Mouse (Mus musculus) cerebellum, postnatal 36 days (tissue): ENCODE data around the gene Grn.

Experiments
- DNase-seq, 2 experiments: peaks; one replicate each; pipeline ENCODE4 v3.0.0; 2021 to 2022; ENCODE audit warnings: mixed read lengths in 2 of 2

The Grn gene

DNA sequence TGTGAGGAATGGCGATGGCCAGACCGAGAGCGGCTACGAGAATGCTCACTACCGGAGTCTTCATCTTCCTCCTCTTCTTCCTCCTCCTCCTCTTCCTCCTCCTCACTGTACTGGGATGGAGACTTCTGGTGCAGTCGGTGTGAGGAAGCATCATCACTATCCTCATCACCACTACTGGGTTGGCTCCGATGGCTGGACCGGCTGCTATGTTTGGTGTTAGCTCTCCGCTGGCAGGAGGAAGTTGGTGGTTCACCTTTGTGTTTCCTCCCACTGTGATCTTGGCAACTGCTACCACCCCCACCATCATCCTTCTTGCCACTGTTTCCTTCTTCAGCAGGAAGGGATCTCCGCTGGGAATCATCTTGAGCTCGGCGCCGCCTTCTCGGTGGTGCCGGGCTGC, 50.0 kb downstream of the Grn start:
- no peak for DNase-seq

DNA sequence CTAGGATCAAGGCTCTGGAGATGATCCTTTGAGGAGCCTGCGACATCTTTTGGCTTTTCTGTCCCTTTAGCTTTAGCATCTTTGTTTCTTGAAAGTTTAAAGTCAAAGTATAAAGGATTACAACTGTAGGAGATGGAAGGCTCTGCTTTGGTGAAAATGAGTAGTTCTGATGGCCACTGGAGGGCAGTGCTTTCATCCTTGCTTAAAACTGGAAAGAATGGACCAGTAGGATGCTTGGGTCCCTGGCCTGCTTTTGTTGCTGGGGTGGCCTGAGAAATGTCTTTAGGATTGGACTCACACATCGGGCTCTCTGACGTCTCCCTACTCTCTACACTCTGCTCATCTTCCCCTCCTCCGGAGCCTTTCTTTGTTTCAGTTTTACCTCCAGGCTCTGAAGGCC, 50.8 kb downstream of the Grn start:
- no peak for DNase-seq

DNA sequence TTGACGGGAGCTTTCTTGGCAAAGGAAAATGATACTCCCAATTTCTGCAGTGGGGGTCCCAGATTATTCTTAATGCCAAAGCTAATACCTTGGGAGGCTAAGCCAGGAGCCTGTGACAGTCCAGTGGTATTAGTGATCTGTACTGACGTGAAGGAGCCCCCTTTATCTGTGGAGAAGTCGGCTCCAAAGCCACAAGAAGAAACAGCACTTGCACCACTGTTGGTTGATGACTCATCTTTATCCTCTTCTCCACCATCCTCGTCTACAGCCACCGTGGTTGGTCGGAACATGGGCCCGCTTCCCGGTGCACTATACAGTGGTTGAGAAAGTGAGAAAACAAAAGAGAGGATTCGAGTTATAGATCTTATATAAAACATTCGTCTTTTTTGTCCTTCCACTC, 51.7 kb downstream of the Grn start:
- no peak for DNase-seq
